Mouse (Mus musculus) kidney, adult 2 months (tissue): ENCODE results near the gene Nsdhl.

Source experiments
- CTCF ChIP-seq: fragments of 200-500 bp; conservative IDR thresholded peaks from 2 replicates; pipeline ENCODE4 v1.5.1; 2011; ENCODE audit warnings: low read depth, mild to moderate bottlenecking, control low read depth, low read length, moderate library complexity, mixed read lengths; ENCODE audit not compliant: insufficient read depth, insufficient read length
- POLR2A ChIP-seq: fragments of 200-500 bp; IDR thresholded peaks from one replicate; pipeline ENCODE4 v1.6.1; 2011; ENCODE audit warnings: low read depth, low read length, control low read depth

- TF ChIP-seq CTCF (no peak), POLR2A (no peak)
Measured at GRCm38 (mm10) chrX:72986841-72987519, 68.6 kb downstream of the Nsdhl start, which contains the start of gene Zfp185.
